Mouse (Mus musculus) megakaryocyte, embryonic 14.5 days (primary cell): ENCODE results near the gene Vmn2r102. TPM values are rescaled to one million over a fixed set of nuclear protein-coding genes. Genes with fewer than 3 reads are reported as not detected.

Experiments
- H3K27me3 ChIP-seq: replicated peaks from 2 replicates; pipeline ENCODE3; 2012; ENCODE audit warnings: inconsistent platforms
- H3K36me3 ChIP-seq: replicated peaks from 2 replicates; pipeline ENCODE3; 2012; ENCODE audit warnings: low read length, inconsistent platforms, mixed read lengths
- H3K4me1 ChIP-seq: 2 replicates; pipeline ENCODE4 v1.6.1; 2012; ENCODE audit warnings: inconsistent platforms
- H3K4me3 ChIP-seq: replicated peaks from 2 replicates; pipeline ENCODE3; 2012; ENCODE audit warnings: moderate library complexity, mild to moderate bottlenecking, inconsistent platforms
- H3K9me3 ChIP-seq: 2 replicates; pipeline ENCODE4 v1.6.1; 2012; ENCODE audit warnings: inconsistent platforms
- FLI1 ChIP-seq: IDR thresholded peaks from 2 replicates; pipeline ENCODE4 v1.6.1; 2012; ENCODE audit warnings: low read length, inconsistent platforms, mixed read lengths
- GATA1 ChIP-seq: IDR thresholded peaks from 3 replicates; pipeline ENCODE4 v1.6.1; 2012; ENCODE audit warnings: mixed read lengths, low read length, inconsistent platforms, borderline replicate concordance
- polyA plus RNA-seq: library from polyadenylated mRNA; stranded (reverse); fragments of >175 nt; gene quantifications from 2 replicates; pipeline ENCODE4 v1.2.3, GENCODE M21; 2012; ENCODE audit warnings: low replicate concordance; ENCODE audit not compliant: insufficient read depth

The Vmn2r102 gene
- 0.02 TPM in 1 of 2 replicates, not detected in the other for polyA plus RNA-seq

DNA sequence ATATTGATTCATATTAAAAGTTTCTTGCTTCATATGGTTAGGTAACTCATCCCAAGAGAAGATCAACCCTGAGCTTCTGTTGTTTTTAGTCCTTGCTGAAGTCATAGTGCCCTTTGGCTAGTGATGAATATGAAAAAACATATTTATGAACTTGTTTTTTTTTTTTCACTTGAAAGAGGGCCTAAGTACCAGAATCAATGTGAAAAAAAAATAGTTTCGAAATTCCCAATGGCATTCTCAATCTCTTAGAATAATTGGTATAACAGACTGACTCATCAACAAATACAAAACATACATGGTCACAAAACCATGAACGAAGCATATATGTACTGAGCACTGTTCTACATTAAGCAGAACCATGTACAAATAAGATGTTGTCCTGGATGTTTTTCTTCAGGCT is at the start of gene Vmn2r102:
Gene Vmn2r102, plus strand, starts transcription at position 301 of the 400 bp plus-strand sequence.
- H3K4me1 ChIP-seq, result no peaks in the 10 kb centered on the region
- TF ChIP-seq GATA1 (no peak), FLI1 (no peak)
- no peaks in the 10 kb centered on the region for H3K9me3 ChIP-seq
- H3K36me3 ChIP-seq, result no peaks in the 10 kb centered on the region
- no peak within 1 kb of the TSS for H3K4me3 ChIP-seq
- no peaks in the 10 kb centered on the region for H3K27me3 ChIP-seq

DNA sequence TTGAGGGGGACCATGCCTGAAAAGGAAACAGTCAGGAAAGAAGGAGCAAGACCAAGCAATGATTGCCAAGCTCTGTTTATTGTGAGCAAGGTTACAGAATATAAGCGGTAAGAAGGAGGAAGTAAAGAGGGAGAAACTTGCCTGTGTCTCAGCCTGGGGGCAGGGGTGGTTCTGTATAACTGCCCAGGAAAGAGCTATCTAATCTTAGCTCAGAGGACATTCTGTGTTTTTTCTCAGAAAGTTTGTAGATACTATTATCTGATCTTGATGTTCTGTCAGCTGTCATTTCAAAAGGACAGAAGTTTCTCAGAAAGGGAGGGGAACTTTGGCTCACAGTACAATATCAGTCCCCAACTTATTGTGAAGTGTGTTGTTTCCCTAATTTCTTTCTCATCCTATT is 30.8 kb upstream of the Vmn2r102 start:
- TF ChIP-seq FLI1, result no peak
- TF ChIP-seq GATA1, result no peak
- H3K4me3 ChIP-seq, result no peak overlapping the region
- H3K4me1 ChIP-seq, result no peaks in the 10 kb centered on the region
- H3K9me3 ChIP-seq, result peaks cover 27% of the 10 kb centered on the region
- H3K27me3 ChIP-seq, result no peaks in the 10 kb centered on the region
- no peaks in the 10 kb centered on the region for H3K36me3 ChIP-seq

- no peaks in the 10 kb centered on the region for H3K36me3 ChIP-seq
- TF ChIP-seq FLI1 (no peak), GATA1 (no peak)
- H3K4me3 ChIP-seq, result no peak overlapping the region
- H3K9me3 ChIP-seq, result no peaks in the 10 kb centered on the region
- H3K4me1 ChIP-seq, result no peaks in the 10 kb centered on the region
- H3K27me3 ChIP-seq, result no peaks in the 10 kb centered on the region
These were observed 1.7 kb upstream of the Vmn2r102 start for GRCm38 (mm10) chr17:19658447-19658846.

DNA sequence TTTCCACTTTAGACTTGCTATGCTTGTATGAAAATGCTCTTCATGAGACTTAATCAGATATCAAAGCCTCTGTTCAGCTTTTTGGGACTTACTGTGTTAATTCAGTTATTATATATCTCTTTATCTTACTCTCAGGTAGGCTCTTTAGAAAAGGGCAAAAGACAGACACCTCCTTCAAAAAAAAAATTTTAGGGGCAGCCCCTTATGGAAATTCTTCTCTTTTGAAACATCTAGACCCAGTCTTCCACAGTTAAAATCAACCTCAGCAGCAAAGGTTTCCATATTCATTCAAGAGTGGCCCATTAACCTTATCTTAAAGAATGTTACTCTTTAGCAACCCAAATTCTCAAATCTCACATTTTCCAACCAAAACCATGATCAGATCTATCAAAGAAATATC is 31.9 kb downstream of the Vmn2r102 start:
- no peaks in the 10 kb centered on the region for H3K27me3 ChIP-seq
- no peaks in the 10 kb centered on the region for H3K4me1 ChIP-seq
- H3K4me3 ChIP-seq, result no peak overlapping the region
- TF ChIP-seq FLI1 (no peak), GATA1 (no peak)
- H3K36me3 ChIP-seq, result no peaks in the 10 kb centered on the region
- H3K9me3 ChIP-seq, result 0 out of 2 replicates have a peak, but pooled peaks cover 4% of the 10 kb centered on the region

Other genes with a start within 250 kb of the Vmn2r102 start
- not detected in 2 replicates for gene Vmn2r100, start 155.6 kb upstream of the Vmn2r102 start, polyA plus RNA-seq
- not detected in 2 replicates for gene Vmn2r101, start 83.1 kb upstream of the Vmn2r102 start, polyA plus RNA-seq
- gene Vmn2r103, start 113.0 kb downstream of the Vmn2r102 start, polyA plus RNA-seq, result not detected in 2 replicates